Mouse (Mus musculus): Measurements from ENCODE around the gene Usb1. TPM values are rescaled to one million over a fixed set of nuclear protein-coding genes. Genes with fewer than 3 reads are reported as not detected.

Usb1 gene
- total RNA-seq, 2 experiments from 2014 or later, result 14.4 to 19.3 TPM

GRCm38 (mm10) chr8:95395186-95395918, 63.3 kb downstream of the Usb1 start:
- DNase-seq (ENCODE audit: low spot score in 2 of 2), result no peak
- intact Hi-C loops (cut with DNase I), result no loop called here

- intact Hi-C loops (cut with DNase I), result no loop called here
Observed at GRCm38 (mm10) chr8:95396752-95397151, 64.7 kb downstream of the Usb1 start.

More at GRCm38 (mm10) chr8:95396752-95397151, 64.7 kb downstream of the Usb1 start:
- DNase-seq (ENCODE audit: low spot score in 2 of 2), result no peak

Other genes with a start within 250 kb of the Usb1 start
- 10 to 100 TPM; 52.9 to 60.3 TPM for gene Kifc3, start 129.5 kb upstream of the Usb1 start, total RNA-seq (2021)
- 1 to 10 TPM in 1 of 2 experiments, under 1 TPM in 1; 0.97 to 1.3 TPM for gene Cngb1, start 25.7 kb upstream of the Usb1 start, total RNA-seq (2021)
- under 1 TPM; 0.74 to 0.90 TPM for gene Tepp, start 21.7 kb upstream of the Usb1 start, total RNA-seq (2021)
- 10 to 100 TPM; 16.1 to 16.3 TPM for gene Zfp319, start 334 bp upstream of the Usb1 start, total RNA-seq (2021)
- gene Mmp15, start 20.0 kb downstream of the Usb1 start, total RNA-seq (2021), result 10 to 100 TPM; 23.7 to 27.4 TPM
- gene Cfap20, start 102.6 kb downstream of the Usb1 start, total RNA-seq (2021), result 10 to 100 TPM; 64.9 to 65.9 TPM
- gene Csnk2a2, start 157.8 kb downstream of the Usb1 start, total RNA-seq (2021), result 10 to 100 TPM; 83.1 to 91.0 TPM
- gene Ccdc113, start 201.8 kb downstream of the Usb1 start, total RNA-seq (2021), result 1 to 10 TPM in 1 of 2 experiments, under 1 TPM in 1; 0.81 to 1.3 TPM
- under 1 TPM; 0.31 to 0.38 TPM for gene Prss54, start 244.1 kb downstream of the Usb1 start, total RNA-seq (2021)

Data from left cerebral cortex, postnatal 14 days (tissue).